Mouse (Mus musculus): ENCODE measurements around the gene Elmo1. TPM values are rescaled to one million over a fixed set of nuclear protein-coding genes. Genes with fewer than 3 reads are reported as not detected.

Gene Elmo1
- polyA plus RNA-seq, 1 experiment from 2014 or later, result 45.9 TPM

GRCm38 (mm10) chr13:20183512-20184238 lies 93.3 kb downstream of the Elmo1 start:
- H3K36me3 ChIP-seq, result no peaks in the 10 kb centered on the region
- WGBS, result 8% methylated on average over 9 of the region's 9 CpGs
- H3K27ac ChIP-seq, result peak overlapping the region; percentile 12; the same call in 1 of the 2 replicates
- no peak overlapping the region for H3K4me3 ChIP-seq
- H3K4me1 ChIP-seq (replicated peaks), result peaks cover 24% of the 10 kb centered on the region
- H3K27me3 ChIP-seq, result no peaks in the 10 kb centered on the region
- H3K9me3 ChIP-seq, result no peaks in the 10 kb centered on the region
- ATAC-seq (ENCODE audit: low FRiP score), result peak; percentile 70
- H3K4me2 ChIP-seq, result peak overlapping the region; percentile 10; the same call in 1 of the 2 replicates
- no peak overlapping the region for H3K9ac ChIP-seq

- no peak overlapping the region for H3K4me2 ChIP-seq
- H3K9me3 ChIP-seq, result no peaks in the 10 kb centered on the region
- H3K4me1 ChIP-seq (replicated peaks), result peaks cover 24% of the 10 kb centered on the region
- H3K4me3 ChIP-seq, result no peak overlapping the region
- H3K27ac ChIP-seq, result no peak overlapping the region
- H3K27me3 ChIP-seq, result no peaks in the 10 kb centered on the region
- no peak overlapping the region for H3K9ac ChIP-seq
- ATAC-seq (ENCODE audit: low FRiP score), result no peak
- WGBS, result 72% methylated on average over 13 of the region's 13 CpGs
- no peaks in the 10 kb centered on the region for H3K36me3 ChIP-seq
Measured at GRCm38 (mm10) chr13:20184239-20185033, 94.0 kb downstream of the Elmo1 start.

- Histone ChIP-seq H3K9me3 (no peaks in the 10 kb centered on the region), H3K27ac (no peak overlapping the region), H3K4me3 (no peak overlapping the region), H3K4me2 (no peak overlapping the region), H3K4me1 (replicated peaks) (peaks cover 24% of the 10 kb centered on the region), H3K36me3 (no peaks in the 10 kb centered on the region), H3K9ac (no peak overlapping the region), H3K27me3 (no peaks in the 10 kb centered on the region)
- ATAC-seq (ENCODE audit: low FRiP score), result no peak
- 95% methylated on average over 20 of the region's 20 CpGs for WGBS
Measured at GRCm38 (mm10) chr13:20185034-20185846, 94.8 kb downstream of the Elmo1 start.

GRCm38 (mm10) chr13:20185847-20186213 lies 95.4 kb downstream of the Elmo1 start:
- WGBS, result 70% methylated on average over 4 of the region's 4 CpGs
- ATAC-seq (ENCODE audit: low FRiP score), result no peak
- peaks cover 24% of the 10 kb centered on the region for H3K4me1 ChIP-seq (replicated peaks)

GRCm38 (mm10) chr13:20187647-20188046 lies 97.3 kb downstream of the Elmo1 start:
- H3K4me2 ChIP-seq, result no peak overlapping the region
- no peaks in the 10 kb centered on the region for H3K27me3 ChIP-seq
- no peaks in the 10 kb centered on the region for H3K36me3 ChIP-seq
- no peaks in the 10 kb centered on the region for H3K9me3 ChIP-seq
- H3K4me1 ChIP-seq (replicated peaks), result peaks cover 20% of the 10 kb centered on the region
- H3K9ac ChIP-seq, result no peak overlapping the region
- H3K27ac ChIP-seq, result no peak overlapping the region
- WGBS, result 77% methylated on average over 2 of the region's 2 CpGs
- H3K4me3 ChIP-seq, result no peak overlapping the region
- no peak for ATAC-seq (ENCODE audit: low FRiP score)

More at GRCm38 (mm10) chr13:20185847-20186213, 95.4 kb downstream of the Elmo1 start:
- no peaks in the 10 kb centered on the region for H3K36me3 ChIP-seq
- H3K9me3 ChIP-seq, result no peaks in the 10 kb centered on the region
- H3K4me2 ChIP-seq, result no peak overlapping the region
- no peak overlapping the region for H3K4me3 ChIP-seq
- H3K27ac ChIP-seq, result no peak overlapping the region
- H3K9ac ChIP-seq, result no peak overlapping the region
- H3K27me3 ChIP-seq, result no peaks in the 10 kb centered on the region

GRCm38 (mm10) chr13:20192009-20192584 lies 101.7 kb downstream of the Elmo1 start:
- Histone ChIP-seq H3K4me2 (no peak overlapping the region), H3K9me3 (no peaks in the 10 kb centered on the region), H3K4me1 (replicated peaks) (0 out of 2 replicates have a peak, but pooled peaks cover 3% of the 10 kb centered on the region), H3K27me3 (no peaks in the 10 kb centered on the region), H3K9ac (no peak overlapping the region), H3K27ac (no peak overlapping the region), H3K4me3 (no peak overlapping the region), H3K36me3 (no peaks in the 10 kb centered on the region)
- ATAC-seq (ENCODE audit: low FRiP score), result no peak
- 87% methylated on average over 6 of the region's 6 CpGs for WGBS

- 73% methylated on average over 2 of the region's 2 CpGs for WGBS
Measured at GRCm38 (mm10) chr13:20200582-20200981, 110.2 kb downstream of the Elmo1 start.

GRCm38 (mm10) chr13:20202617-20203016 lies 112.2 kb downstream of the Elmo1 start:
- Histone ChIP-seq H3K9me3 (no peaks in the 10 kb centered on the region), H3K27me3 (no peaks in the 10 kb centered on the region), H3K4me2 (no peak overlapping the region), H3K4me3 (no peak overlapping the region), H3K9ac (no peak overlapping the region), H3K4me1 (replicated peaks) (no peaks in the 10 kb centered on the region), H3K27ac (no peak overlapping the region), H3K36me3 (no peaks in the 10 kb centered on the region)
- ATAC-seq (ENCODE audit: low FRiP score), result no peak
- 89% methylated on average over 4 of the region's 4 CpGs for WGBS

More at GRCm38 (mm10) chr13:20200582-20200981, 110.2 kb downstream of the Elmo1 start:
- Histone ChIP-seq H3K27ac (no peak overlapping the region), H3K27me3 (no peaks in the 10 kb centered on the region), H3K36me3 (no peaks in the 10 kb centered on the region), H3K9me3 (no peaks in the 10 kb centered on the region), H3K4me2 (no peak overlapping the region), H3K4me3 (no peak overlapping the region), H3K9ac (no peak overlapping the region), H3K4me1 (replicated peaks) (no peaks in the 10 kb centered on the region)
- ATAC-seq (ENCODE audit: low FRiP score), result no peak

GRCm38 (mm10) chr13:20204165-20204564 lies 113.8 kb downstream of the Elmo1 start:
- Histone ChIP-seq H3K27ac (no peak overlapping the region), H3K36me3 (no peaks in the 10 kb centered on the region), H3K4me2 (no peak overlapping the region), H3K9ac (no peak overlapping the region), H3K9me3 (no peaks in the 10 kb centered on the region), H3K4me3 (no peak overlapping the region), H3K4me1 (replicated peaks) (no peaks in the 10 kb centered on the region), H3K27me3 (no peaks in the 10 kb centered on the region)
- ATAC-seq (ENCODE audit: low FRiP score), result no peak

- no peak overlapping the region for H3K9ac ChIP-seq
- H3K4me3 ChIP-seq, result no peak overlapping the region
- no peak for ATAC-seq (ENCODE audit: low FRiP score)
- H3K9me3 ChIP-seq, result no peaks in the 10 kb centered on the region
- no peak overlapping the region for H3K27ac ChIP-seq
- no peaks in the 10 kb centered on the region for H3K36me3 ChIP-seq
- H3K27me3 ChIP-seq, result no peaks in the 10 kb centered on the region
- no peak overlapping the region for H3K4me2 ChIP-seq
- WGBS, result 91% methylated on average over 12 of the region's 12 CpGs
- no peaks in the 10 kb centered on the region for H3K4me1 ChIP-seq (replicated peaks)
Measured at GRCm38 (mm10) chr13:20205007-20205745, 114.8 kb downstream of the Elmo1 start.

- H3K4me1 ChIP-seq (replicated peaks), result no peaks in the 10 kb centered on the region
- H3K4me2 ChIP-seq, result no peak overlapping the region
- 91% methylated on average over 2 of the region's 2 CpGs for WGBS
- H3K27ac ChIP-seq, result no peak overlapping the region
- no peaks in the 10 kb centered on the region for H3K36me3 ChIP-seq
- H3K9ac ChIP-seq, result no peak overlapping the region
- H3K27me3 ChIP-seq, result no peaks in the 10 kb centered on the region
- ATAC-seq (ENCODE audit: low FRiP score), result no peak
- H3K4me3 ChIP-seq, result no peak overlapping the region
- no peaks in the 10 kb centered on the region for H3K9me3 ChIP-seq
Measured at GRCm38 (mm10) chr13:20205746-20206145, 115.3 kb downstream of the Elmo1 start.

Measured in hindbrain, embryonic 13.5 days (tissue).